Mouse (Mus musculus) megakaryocyte progenitor cell, adult 5-6 weeks (primary cell): ENCODE measurements around the gene Rrp7a. TPM values are rescaled to one million over a fixed set of nuclear protein-coding genes. Genes with fewer than 3 reads are reported as not detected.

Experiments
- ATAC-seq: replicated peaks from 2 replicates; pipeline ENCODE4 v1.8.0; 2016; ENCODE audit warnings: mild to moderate bottlenecking, moderate TSS enrichment, inconsistent platforms; ENCODE audit not compliant: poor library complexity
- total RNA-seq, 2 experiments: library from RNA; stranded (forward) in 1 of 2; stranded (reverse) in 1 of 2; fragments of 157-497, 149-512 nt in 1 of 2; fragments of 200-1000 nt in 1 of 2; gene quantifications; 2 replicates each; pipeline versions ENCODE4 v1.2.3 to v1.2.4; 2015 to 2017

The Rrp7a gene
- 47.7 and 50.9 TPM in 2 replicates for total RNA-seq (2015)
- total RNA-seq (2017), result 56.3 and 69.6 TPM in 2 replicates

DNA sequence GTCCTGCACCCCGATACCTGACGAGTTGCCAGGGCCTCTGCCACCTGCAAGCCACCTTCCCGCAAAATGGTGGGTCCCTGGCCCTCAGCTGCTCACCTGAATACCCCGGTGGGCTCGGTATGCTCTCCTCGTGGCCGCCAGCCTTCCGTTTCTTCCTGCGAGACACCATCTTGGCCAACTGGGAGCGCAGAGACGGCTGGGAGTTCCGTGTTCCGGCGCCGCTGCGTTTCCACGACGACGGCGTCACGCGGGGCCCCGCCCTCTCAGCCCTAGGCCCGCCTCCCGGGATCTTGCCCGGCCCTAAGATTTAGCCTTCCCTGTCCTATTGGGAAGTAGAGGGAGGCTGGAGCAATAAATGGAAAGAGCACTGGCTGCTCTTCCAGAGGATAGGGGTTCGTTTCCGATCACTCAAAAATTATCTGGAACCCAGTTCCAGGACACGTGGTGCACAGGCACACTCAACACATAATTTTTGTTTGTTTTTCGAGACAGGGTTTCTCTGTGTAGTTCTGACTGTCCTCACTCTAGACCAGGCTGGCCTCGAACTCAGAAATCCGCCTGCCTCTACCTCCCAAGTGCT, at the start of gene Rrp7a:
Gene Rrp7a, minus strand, starts transcription at position 236 of the 580 bp plus-strand sequence.
- peak; percentile 91 for ATAC-seq

GRCm38 (mm10) chr15:83171712-83172481, 49.3 kb upstream of the Rrp7a start:
- peak; percentile 88 for ATAC-seq

DNA sequence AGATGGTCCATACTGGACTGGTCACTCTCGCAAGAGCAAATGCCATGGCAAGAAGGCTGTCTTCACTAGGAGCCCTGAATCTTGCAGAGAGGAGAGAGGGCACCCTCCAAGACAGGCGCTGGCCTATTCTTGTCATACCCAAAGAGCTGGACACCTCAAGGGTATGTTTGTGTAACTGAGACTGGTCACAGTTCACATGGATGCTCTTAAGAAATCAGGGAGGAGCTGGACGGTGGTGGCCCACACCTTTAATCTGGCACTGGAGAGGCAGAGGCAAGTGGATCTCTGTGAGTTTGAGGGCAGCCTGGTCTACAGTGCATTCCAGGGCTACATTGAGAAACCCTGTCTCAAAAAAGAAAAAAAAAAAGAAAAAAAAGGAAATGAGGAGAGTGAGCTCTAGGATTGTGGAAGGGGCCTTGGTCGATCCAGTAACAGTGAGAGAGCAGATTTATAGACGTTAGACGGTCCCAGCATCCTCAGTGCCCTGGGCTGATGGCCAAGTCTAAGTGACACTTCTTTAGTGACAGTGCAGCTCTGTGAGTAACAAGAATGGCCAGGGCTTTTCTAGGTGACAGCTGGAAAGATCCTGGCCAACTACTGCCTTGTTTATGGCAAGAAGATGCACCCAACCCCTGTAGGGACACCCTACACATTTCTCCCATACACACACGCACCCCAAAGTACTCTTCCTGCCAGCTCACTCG, 48.5 kb upstream of the Rrp7a start:
- ATAC-seq, result no peak

- peak; percentile 64 for ATAC-seq
Measured at GRCm38 (mm10) chr15:83169772-83170722, 47.4 kb upstream of the Rrp7a start.

GRCm38 (mm10) chr15:83168875-83169771, 46.5 kb upstream of the Rrp7a start:
- ATAC-seq, result no peak

GRCm38 (mm10) chr15:83168311-83168710, 45.7 kb upstream of the Rrp7a start:
- no peak for ATAC-seq

DNA sequence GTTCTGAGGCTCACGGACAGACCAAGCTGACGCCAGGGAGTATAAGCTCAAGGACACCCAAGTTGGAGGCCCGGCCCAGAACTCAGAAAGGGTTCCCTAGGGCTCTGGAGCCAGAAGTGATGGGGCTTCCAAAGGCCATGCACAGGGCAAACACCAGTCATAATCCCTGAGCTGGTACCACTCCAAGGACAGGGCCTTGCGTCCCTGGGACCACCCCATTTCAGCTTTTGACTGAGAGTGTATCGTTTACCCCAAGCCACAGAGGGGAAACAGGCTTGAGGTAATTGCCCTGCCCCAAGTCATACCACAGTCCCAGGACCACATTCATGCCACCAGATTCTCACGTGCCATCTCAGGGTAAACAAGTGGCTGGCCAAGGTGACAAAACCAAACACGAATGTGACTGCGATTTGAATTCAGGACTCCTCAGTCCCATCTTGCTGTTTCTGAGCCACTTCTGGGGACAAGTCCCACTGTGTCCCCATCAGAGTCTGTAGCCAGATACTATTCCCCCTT, 45.0 kb upstream of the Rrp7a start:
- no peak for ATAC-seq

DNA sequence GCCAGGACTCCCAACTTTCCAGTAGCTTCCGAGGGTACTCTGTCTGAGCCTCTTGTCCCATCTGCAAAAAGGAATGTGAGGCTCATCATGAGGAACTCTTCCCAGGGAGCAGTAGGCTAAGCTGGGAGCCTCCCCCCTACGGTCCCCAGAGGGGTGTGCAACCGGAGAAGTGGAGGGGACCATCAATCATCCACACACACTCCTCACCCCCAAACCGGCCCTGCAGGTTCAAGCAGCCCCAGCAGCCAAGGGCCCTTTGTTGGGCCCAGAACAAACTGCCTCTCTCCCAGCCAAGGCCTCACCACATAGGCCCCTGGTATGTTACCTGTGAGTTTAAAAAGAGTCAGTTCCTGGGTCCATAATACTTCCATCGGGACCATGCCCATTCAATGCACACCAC, 44.5 kb upstream of the Rrp7a start:
- ATAC-seq, result no peak

GRCm38 (mm10) chr15:83166642-83167041, 44.0 kb upstream of the Rrp7a start:
- ATAC-seq, result no peak

- no peak for ATAC-seq
Measured at GRCm38 (mm10) chr15:83165526-83166315, 43.1 kb upstream of the Rrp7a start.

DNA sequence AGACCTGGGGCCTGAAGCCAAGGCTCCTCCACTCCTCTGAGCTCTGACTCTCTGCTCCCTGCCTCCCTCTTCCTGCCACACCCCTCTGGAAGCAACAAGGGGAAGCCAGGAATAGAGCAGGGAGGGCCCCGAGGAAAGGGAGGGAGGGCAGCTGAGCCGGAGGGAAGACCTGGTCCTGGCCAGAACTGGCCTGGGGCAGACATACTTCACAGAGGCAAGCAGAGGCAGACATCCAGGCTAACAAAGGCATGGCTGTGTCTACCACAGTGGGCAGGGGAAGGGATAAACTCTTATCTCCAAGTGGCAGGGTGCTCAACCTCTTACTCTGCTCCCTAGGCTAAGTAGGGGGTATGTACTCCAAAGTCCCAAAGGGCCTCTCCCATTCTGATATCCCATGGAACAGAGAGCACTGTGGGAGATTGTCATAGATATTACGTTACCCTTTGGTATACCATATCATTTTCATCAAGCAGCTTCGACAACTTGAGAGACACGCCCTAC, 42.4 kb upstream of the Rrp7a start:
- ATAC-seq, result peak; percentile 89

DNA sequence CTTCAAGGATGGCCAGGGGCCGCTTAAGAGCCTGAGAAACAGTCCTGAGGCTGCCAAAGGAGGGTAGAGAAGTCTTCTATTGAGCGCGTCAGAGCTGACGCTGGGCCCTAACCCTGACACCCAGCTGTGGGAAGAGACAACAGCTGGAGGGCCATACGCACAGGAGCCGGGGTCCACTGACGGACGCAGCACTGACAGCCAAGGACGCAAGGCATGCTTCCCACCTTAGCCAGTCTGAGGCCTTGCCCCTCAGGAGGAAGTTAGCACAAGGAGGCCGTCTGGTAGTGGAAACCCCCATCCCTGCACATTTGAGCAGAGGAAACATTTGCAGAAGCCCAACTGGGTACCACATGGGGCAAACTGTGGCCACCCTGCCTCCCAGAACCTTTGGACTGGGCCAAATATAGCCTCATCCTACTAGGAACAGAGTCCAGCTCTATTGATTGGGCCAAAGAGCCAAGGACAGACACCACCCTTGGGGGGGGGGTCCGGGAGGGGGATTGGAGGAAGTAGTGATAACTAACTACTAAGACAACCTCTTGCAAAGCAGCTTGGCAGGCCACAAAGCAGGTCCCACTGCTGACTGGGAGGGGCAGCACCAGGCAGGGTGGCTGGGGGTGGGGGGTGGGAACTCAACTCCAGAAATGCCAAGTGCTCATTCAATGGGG, 40.4 kb upstream of the Rrp7a start:
- ATAC-seq, result no peak

DNA sequence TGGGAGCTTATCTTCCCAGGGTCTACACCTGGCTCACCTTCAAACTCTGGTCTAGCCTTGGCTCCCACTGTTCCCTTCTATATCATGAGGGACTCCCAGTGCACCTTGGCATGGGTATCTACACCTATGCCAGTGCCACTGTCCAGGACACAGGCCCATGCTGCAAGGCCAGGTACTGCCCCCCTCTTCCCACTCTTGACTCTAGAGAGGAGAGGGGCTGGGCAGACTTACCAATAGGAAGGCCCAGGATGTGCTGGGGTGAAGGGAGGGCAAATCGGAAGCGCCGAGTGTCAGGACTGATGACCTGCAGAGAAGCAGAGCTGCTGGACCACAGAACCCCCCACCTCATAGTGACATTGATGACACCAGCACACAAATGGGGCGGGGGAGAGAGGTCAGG, 39.4 kb upstream of the Rrp7a start:
- ATAC-seq, result no peak

GRCm38 (mm10) chr15:83161062-83161748, 38.6 kb upstream of the Rrp7a start:
- ATAC-seq, result no peak

GRCm38 (mm10) chr15:83160561-83160960, 38.0 kb upstream of the Rrp7a start:
- ATAC-seq, result no peak

GRCm38 (mm10) chr15:83159823-83160222, 37.2 kb upstream of the Rrp7a start:
- no peak for ATAC-seq

GRCm38 (mm10) chr15:83158587-83159160, 36.1 kb upstream of the Rrp7a start:
- ATAC-seq, result peak; percentile 17; the same call in 1 of the 2 replicates
